Mouse (Mus musculus) ES-Bruce4 (cell line): Measurements from ENCODE around the gene Figla.

ENCODE experiments used
- CTCF ChIP-seq: IDR thresholded peaks from one replicate; pipeline ENCODE4 v1.8.1; 2011; ENCODE audit warnings: low read depth, low read length
- EP300 ChIP-seq: IDR thresholded peaks from 2 replicates; pipeline ENCODE4 v1.6.1; 2011; ENCODE audit warnings: low read depth, low read length; ENCODE audit not compliant: insufficient read depth

DNA sequence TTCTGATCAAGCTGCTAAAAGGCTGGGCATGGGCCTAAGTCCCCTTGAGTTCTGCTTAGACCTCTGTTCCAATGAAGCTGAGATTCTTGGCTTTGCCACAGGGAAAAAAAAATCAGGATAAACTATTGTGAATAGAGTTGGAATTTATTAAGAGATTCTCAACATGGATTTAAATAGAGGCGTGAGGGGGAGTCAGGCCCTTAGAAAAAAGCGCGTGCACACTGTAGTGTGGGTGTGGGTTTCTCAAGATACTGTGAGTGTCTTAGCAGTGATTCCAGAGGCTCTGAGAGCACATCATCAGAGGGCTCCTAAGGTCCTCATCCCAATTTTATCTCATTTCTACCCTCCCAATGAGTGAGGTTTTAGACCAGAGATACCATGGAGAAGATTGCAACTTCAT lies 44.2 kb downstream of the Figla start:
- TF ChIP-seq CTCF (no peak), EP300 (no peak)
